Mouse (Mus musculus) intestine, embryonic 15.5 days (tissue): ENCODE results near the gene Tgoln1. TPM values are rescaled to one million over a fixed set of nuclear protein-coding genes. Genes with fewer than 3 reads are reported as not detected.

Source experiments
- ATAC-seq: fragments of 200-750 bp; cut with Nextera tagmentation; 2 replicates; pipeline ENCODE4 v1.8.0; 2017; ENCODE audit warnings: moderate TSS enrichment, moderate library complexity
- H3K27ac ChIP-seq: fragments of 300-500 bp; sonication (generic); 2 replicates; pipeline ENCODE4 v1.5.1; 2015; ENCODE audit warnings: mild to moderate bottlenecking, inconsistent platforms
- H3K27me3 ChIP-seq: fragments of 300-500 bp; sonication (generic); replicated peaks from 2 replicates; pipeline ENCODE4 v1.6.1; 2015; ENCODE audit warnings: inconsistent platforms
- H3K36me3 ChIP-seq: fragments of 300-500 bp; sonication (generic); 2 replicates; pipeline ENCODE4 v1.6.1; 2015; ENCODE audit warnings: inconsistent platforms
- H3K4me1 ChIP-seq: fragments of 300-500 bp; sonication (generic); replicated peaks from 2 replicates; pipeline ENCODE4 v1.6.1; 2015; ENCODE audit warnings: inconsistent platforms
- H3K4me2 ChIP-seq: fragments of 300-500 bp; sonication (generic); replicated peaks from 2 replicates; pipeline ENCODE4 v1.6.1; 2015; ENCODE audit warnings: mild to moderate bottlenecking, inconsistent platforms
- H3K4me3 ChIP-seq: fragments of 300-500 bp; sonication (generic); replicated peaks from 2 replicates; pipeline ENCODE4 v1.5.1; 2015; ENCODE audit warnings: inconsistent platforms
- H3K9ac ChIP-seq: fragments of 300-500 bp; sonication (generic); 2 replicates; pipeline ENCODE4 v1.6.1; 2015; ENCODE audit warnings: inconsistent platforms
- H3K9me3 ChIP-seq: fragments of 300-500 bp; sonication (generic); 2 replicates; pipeline ENCODE4 v1.6.1; 2016; ENCODE audit warnings: inconsistent platforms
- WGBS: fragments of 180-500 bp; shearing (Covaris S2); methylation state at CpG from one replicate; pipeline ENCODE4 v1.1.7; 2015; 5-methylcytosine and 5-hydroxymethylcytosine counted together
- polyA plus RNA-seq: library from polyadenylated mRNA; unstranded; fragments of >200 nt; fragmentation: Nextera tagmentation; extraction: Ambion mirVana; gene quantifications from 2 replicates; pipeline ENCODE4 v1.2.1, GENCODE M21; 2015

The Tgoln1 gene
- polyA plus RNA-seq, 1 experiment from 2014 or later = 43.3 TPM

DNA sequence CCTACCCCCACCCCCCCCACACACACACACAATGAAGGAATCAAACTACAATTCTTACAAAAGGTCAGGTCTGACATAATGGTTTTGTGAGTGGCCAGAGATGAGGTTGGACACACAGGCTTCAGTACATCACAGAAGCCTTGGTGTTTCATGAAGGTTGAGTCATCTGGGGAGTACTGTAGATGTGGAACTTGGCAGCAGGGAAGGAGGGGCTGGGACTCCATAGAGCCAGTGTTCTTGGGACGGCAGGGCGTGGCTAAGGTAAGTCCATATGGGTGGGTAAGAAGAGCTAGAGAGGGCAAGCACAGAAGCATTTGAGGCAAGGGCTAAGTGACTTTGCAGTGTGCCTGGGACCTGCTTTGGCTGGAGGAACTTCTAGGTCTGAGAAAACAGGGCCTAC lies 12.7 kb downstream of the Tgoln1 start:
- WGBS = 87% methylated on average over 2 of the region's 2 CpGs
- no peak overlapping the region for H3K4me2 ChIP-seq
- no peak overlapping the region for H3K27ac ChIP-seq
- H3K4me1 ChIP-seq = no peaks in the 10 kb centered on the region
- no peak for ATAC-seq
- H3K9ac ChIP-seq = no peak overlapping the region
- no peak overlapping the region for H3K4me3 ChIP-seq
- no peaks in the 10 kb centered on the region for H3K27me3 ChIP-seq
- H3K36me3 ChIP-seq = peaks cover 17% of the 10 kb centered on the region
- no peaks in the 10 kb centered on the region for H3K9me3 ChIP-seq

- WGBS = 18% methylated on average over 1 of the region's 1 CpGs
- H3K9ac ChIP-seq = no peak overlapping the region
- no peak for ATAC-seq
- H3K9me3 ChIP-seq = no peaks in the 10 kb centered on the region
- no peak overlapping the region for H3K27ac ChIP-seq
- H3K4me1 ChIP-seq = peaks cover 4% of the 10 kb centered on the region; the same call in 1 of the 2 replicates
- no peak overlapping the region for H3K4me2 ChIP-seq
- no peak overlapping the region for H3K4me3 ChIP-seq
- H3K36me3 ChIP-seq = peaks cover 9% of the 10 kb centered on the region
- H3K27me3 ChIP-seq = no peaks in the 10 kb centered on the region
Measured at GRCm38 (mm10) chr6:72601732-72602131, 15.1 kb downstream of the Tgoln1 start.

GRCm38 (mm10) chr6:72600771-72601170 lies 16.0 kb downstream of the Tgoln1 start:
- H3K4me3 ChIP-seq = no peak overlapping the region
- no peak overlapping the region for H3K27ac ChIP-seq
- no peaks in the 10 kb centered on the region for H3K27me3 ChIP-seq
- 84% methylated on average over 12 of the region's 12 CpGs for WGBS
- H3K9ac ChIP-seq = no peak overlapping the region
- H3K36me3 ChIP-seq = 0 out of 2 replicates have a peak, but pooled peaks cover 2% of the 10 kb centered on the region
- no peak overlapping the region for H3K4me2 ChIP-seq
- peaks cover 4% of the 10 kb centered on the region; the same call in 1 of the 2 replicates for H3K4me1 ChIP-seq
- no peak for ATAC-seq
- H3K9me3 ChIP-seq = no peaks in the 10 kb centered on the region

DNA sequence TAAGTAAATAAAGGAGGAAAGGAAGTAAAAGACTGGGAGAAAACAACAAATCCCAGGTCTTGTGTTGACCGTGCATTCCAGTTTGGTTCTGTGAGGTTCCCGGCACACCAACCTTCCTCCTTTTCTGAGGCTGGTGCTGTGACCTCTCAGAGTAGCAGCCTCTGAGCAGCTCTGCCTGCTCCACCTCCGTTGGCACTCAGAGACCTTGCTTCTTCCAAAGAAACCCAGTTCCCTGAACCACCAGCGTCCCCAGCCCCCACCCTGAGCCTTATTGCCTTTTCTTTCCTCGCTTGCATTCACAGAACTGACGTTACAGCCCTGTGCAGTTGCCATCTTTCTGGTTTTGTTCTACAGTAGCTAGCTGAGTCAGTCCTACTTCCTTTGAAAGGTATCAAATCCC lies 16.6 kb downstream of the Tgoln1 start:
- Histone ChIP-seq H3K4me3 (no peak overlapping the region), H3K27ac (no peak overlapping the region), H3K9me3 (no peaks in the 10 kb centered on the region), H3K4me1 (peaks cover 4% of the 10 kb centered on the region; the same call in 1 of the 2 replicates), H3K9ac (no peak overlapping the region), H3K27me3 (no peaks in the 10 kb centered on the region), H3K4me2 (no peak overlapping the region), H3K36me3 (no peaks in the 10 kb centered on the region)
- WGBS = 77% methylated on average over 6 of the region's 6 CpGs
- no peak for ATAC-seq

- Histone ChIP-seq H3K36me3 (no peaks in the 10 kb centered on the region), H3K4me1 (peaks cover 4% of the 10 kb centered on the region; the same call in 1 of the 2 replicates), H3K27me3 (no peaks in the 10 kb centered on the region), H3K4me3 (peak overlapping the region; percentile 54), H3K9ac (peak overlapping the region; percentile 51), H3K4me2 (peak overlapping the region; percentile 68), H3K9me3 (no peaks in the 10 kb centered on the region), H3K27ac (peak overlapping the region; percentile 63)
- WGBS = 42% methylated on average over 12 of the region's 12 CpGs
- peak; percentile 44 for ATAC-seq
Measured at GRCm38 (mm10) chr6:72598791-72599557, 17.8 kb downstream of the Tgoln1 start.

DNA sequence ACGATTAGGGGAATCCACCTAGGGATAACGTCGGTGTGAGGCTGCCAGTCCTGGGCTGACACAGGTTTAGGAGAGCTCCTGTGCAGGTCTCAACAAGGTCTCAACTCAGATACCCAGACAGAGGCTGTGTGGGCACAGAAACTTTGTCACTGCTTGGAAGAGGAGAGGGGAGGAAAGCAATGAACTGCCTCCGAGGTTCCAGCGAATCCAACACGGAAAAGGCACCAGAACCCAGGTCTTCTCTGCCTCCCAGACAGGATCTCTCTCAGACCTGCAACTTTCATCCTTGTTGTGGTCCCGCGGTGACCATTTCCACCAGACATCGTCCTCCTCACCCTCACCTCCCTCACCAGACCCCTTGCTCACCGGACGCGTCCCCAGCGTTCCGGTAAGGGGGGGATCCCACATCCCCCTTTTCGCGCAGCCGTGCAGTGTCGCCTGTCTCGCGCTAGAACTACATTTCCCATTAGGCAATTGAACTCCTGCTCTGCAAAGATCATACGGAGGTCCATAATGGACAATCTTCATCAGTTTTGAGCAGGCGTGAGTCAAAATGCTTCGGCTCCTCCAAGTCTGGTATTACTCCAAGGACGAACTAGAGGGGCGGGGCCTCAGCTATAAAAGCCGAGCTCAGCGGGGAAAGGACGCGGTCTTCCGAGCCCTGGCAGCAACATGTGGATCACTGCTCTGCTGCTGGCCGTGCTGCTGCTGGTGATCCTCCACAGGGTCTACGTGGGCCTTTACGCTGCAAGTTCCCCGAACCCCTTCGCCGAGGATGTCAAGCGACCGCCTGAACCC lies 18.6 kb downstream of the Tgoln1 start, which contains the start of the genes Elmod3 and Retsat:
TSS of gene Elmod3 (minus strand) at position 458 of the 798 bp plus-strand sequence.
TSS of gene Retsat (plus strand) at position 520 of the 798 bp plus-strand sequence.
- H3K36me3 ChIP-seq = no peaks in the 10 kb centered on the region
- peak within 1 kb of the TSS; percentile 54 for H3K4me3 ChIP-seq
- H3K9ac ChIP-seq = peak within 1 kb of the TSS; percentile 59
- under 1% methylated on average over 38 of the region's 38 CpGs for WGBS
- H3K9me3 ChIP-seq = no peaks in the 10 kb centered on the region
- peak within 1 kb of the TSS; percentile 63 for H3K27ac ChIP-seq
- H3K4me2 ChIP-seq = peak within 1 kb of the TSS; percentile 68
- peak; percentile 93 for ATAC-seq
- H3K27me3 ChIP-seq = no peaks in the 10 kb centered on the region
- H3K4me1 ChIP-seq = peaks cover 4% of the 10 kb centered on the region; the same call in 1 of the 2 replicates

- Histone ChIP-seq H3K9ac (peak overlapping the region; percentile 59), H3K4me3 (peak overlapping the region; percentile 54), H3K9me3 (no peaks in the 10 kb centered on the region), H3K27ac (0 out of 2 replicates have a peak overlapping the region, but pooled peaks have one; percentile 2), H3K36me3 (no peaks in the 10 kb centered on the region), H3K4me2 (peak overlapping the region; percentile 68), H3K4me1 (peaks cover 4% of the 10 kb centered on the region; the same call in 1 of the 2 replicates), H3K27me3 (no peaks in the 10 kb centered on the region)
- no peak for ATAC-seq
- WGBS = 27% methylated on average over 13 of the region's 13 CpGs
Measured at GRCm38 (mm10) chr6:72597083-72597874, 19.5 kb downstream of the Tgoln1 start.

DNA sequence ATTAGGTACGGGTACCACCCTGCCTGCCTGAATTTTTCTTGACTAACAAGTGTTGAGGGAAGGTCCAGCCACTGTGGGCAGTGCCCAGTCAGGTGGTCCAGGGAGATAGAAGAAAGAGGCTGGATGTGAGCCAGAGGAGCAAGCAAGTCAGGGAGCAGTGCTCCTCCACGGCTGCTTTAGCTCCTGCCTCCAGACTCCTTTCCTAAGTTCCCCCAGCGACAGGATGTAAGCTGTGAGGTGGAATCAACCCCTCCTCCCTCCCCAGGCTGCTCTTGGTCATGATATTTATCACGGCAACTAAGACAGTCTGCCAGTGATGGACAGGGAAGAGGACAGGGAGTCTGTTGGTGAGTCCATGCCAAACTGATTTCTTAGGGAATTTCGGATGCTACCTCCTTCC lies 22.9 kb downstream of the Tgoln1 start:
- no peak overlapping the region for H3K9ac ChIP-seq
- H3K27me3 ChIP-seq = no peaks in the 10 kb centered on the region
- no peak overlapping the region for H3K4me2 ChIP-seq
- H3K4me1 ChIP-seq = peaks cover 4% of the 10 kb centered on the region; the same call in 1 of the 2 replicates
- WGBS = 50% methylated on average over 5 of the region's 5 CpGs
- H3K9me3 ChIP-seq = no peaks in the 10 kb centered on the region
- H3K27ac ChIP-seq = no peak overlapping the region
- ATAC-seq = no peak
- no peaks in the 10 kb centered on the region for H3K36me3 ChIP-seq
- no peak overlapping the region for H3K4me3 ChIP-seq

DNA sequence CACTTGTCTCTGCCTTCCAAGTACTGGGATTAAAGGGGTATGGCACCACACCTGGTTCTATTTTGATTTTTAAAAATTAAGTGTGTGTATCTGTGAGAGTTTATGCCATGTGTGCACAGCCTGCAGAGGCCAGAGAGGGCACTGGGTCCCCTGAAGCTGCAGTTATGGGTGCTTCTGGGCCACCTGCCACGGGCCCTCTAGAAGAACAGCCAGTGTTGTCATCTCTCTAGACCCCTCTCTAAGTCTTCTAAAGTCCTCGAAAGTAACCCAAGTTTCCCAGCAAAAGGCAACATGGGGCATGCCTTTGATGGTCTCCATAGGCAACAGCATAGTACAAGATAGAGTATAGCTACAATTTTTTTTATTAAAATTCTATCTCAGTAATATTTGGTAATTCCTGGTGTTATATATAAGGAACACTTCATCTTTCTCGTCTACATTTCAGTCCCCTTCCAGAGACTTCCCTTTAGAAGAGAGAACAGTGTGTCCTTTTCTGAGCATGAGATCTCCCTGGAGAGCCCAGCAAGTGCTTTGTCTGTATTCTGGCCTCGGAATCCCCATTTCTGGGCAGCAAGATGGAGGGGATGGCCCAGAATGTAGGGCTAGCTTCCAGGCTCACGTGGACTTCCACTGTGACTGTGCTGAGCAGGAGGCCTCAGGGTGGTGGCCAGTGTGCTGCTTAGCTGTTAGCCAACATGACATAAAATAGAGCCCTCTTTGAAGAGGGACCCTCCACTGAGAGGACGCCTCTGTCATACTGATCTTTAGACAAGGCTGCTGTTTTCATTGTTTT lies 23.6 kb downstream of the Tgoln1 start:
- no peak overlapping the region for H3K4me2 ChIP-seq
- no peaks in the 10 kb centered on the region for H3K36me3 ChIP-seq
- 81% methylated on average over 6 of the region's 6 CpGs for WGBS
- no peak overlapping the region for H3K4me3 ChIP-seq
- H3K9me3 ChIP-seq = no peaks in the 10 kb centered on the region
- H3K4me1 ChIP-seq = peaks cover 4% of the 10 kb centered on the region; the same call in 1 of the 2 replicates
- no peak for ATAC-seq
- H3K9ac ChIP-seq = no peak overlapping the region
- no peak overlapping the region for H3K27ac ChIP-seq
- H3K27me3 ChIP-seq = no peaks in the 10 kb centered on the region

GRCm38 (mm10) chr6:72590111-72590510 lies 26.7 kb downstream of the Tgoln1 start:
- Histone ChIP-seq H3K27ac (no peak overlapping the region), H3K27me3 (no peaks in the 10 kb centered on the region), H3K9ac (no peak overlapping the region), H3K4me2 (no peak overlapping the region), H3K4me3 (no peak overlapping the region), H3K9me3 (no peaks in the 10 kb centered on the region), H3K36me3 (no peaks in the 10 kb centered on the region), H3K4me1 (no peaks in the 10 kb centered on the region)
- no peak for ATAC-seq

GRCm38 (mm10) chr6:72588307-72588706 lies 28.5 kb downstream of the Tgoln1 start:
- H3K9ac ChIP-seq = no peak overlapping the region
- no peaks in the 10 kb centered on the region for H3K4me1 ChIP-seq
- H3K9me3 ChIP-seq = no peaks in the 10 kb centered on the region
- no peak overlapping the region for H3K4me2 ChIP-seq
- H3K27me3 ChIP-seq = no peaks in the 10 kb centered on the region
- no peak overlapping the region for H3K4me3 ChIP-seq
- no peak overlapping the region for H3K27ac ChIP-seq
- no peaks in the 10 kb centered on the region for H3K36me3 ChIP-seq
- ATAC-seq = no peak
